Mouse (Mus musculus) cortical plate, adult 2 months (tissue): ENCODE data around the gene Dscam. TPM values are rescaled to one million over a fixed set of nuclear protein-coding genes. Genes with fewer than 3 reads are reported as not detected.

ENCODE experiments used
- H3K27ac ChIP-seq: fragments of 200-500 bp; 2 replicates; pipeline ENCODE4 v1.5.1; 2012; ENCODE audit warnings: low read length, control low read depth, inconsistent platforms; ENCODE audit not compliant: insufficient read depth
- H3K4me1 ChIP-seq: fragments of 200-500 bp; 2 replicates; pipeline ENCODE4 v1.6.1; 2011; ENCODE audit warnings: low read length; ENCODE audit not compliant: control insufficient read depth, insufficient read depth
- H3K4me3 ChIP-seq: fragments of 200-500 bp; 2 replicates; pipeline ENCODE4 v1.5.1; 2011; ENCODE audit warnings: mild to moderate bottlenecking, low read length, control low read depth; ENCODE audit not compliant: insufficient read depth
- CTCF ChIP-seq: fragments of 200-500 bp; IDR thresholded peaks from 2 replicates; pipeline ENCODE4 v1.5.1; 2011; ENCODE audit warnings: mild to moderate bottlenecking, control low read depth, low read length; ENCODE audit not compliant: insufficient read depth; ENCODE audit errors: extremely low read depth
- POLR2A ChIP-seq: fragments of 200-500 bp; IDR thresholded peaks from 2 replicates; pipeline ENCODE4 v1.6.1; 2011; ENCODE audit warnings: mild to moderate bottlenecking, low read length, control low read depth; ENCODE audit not compliant: insufficient read depth; ENCODE audit errors: extremely low read depth
- polyA plus RNA-seq: library from polyadenylated mRNA; depleted of rRNA; stranded (reverse); fragments of >200 nt; gene quantifications from 2 replicates; pipeline ENCODE4 v1.2.3, GENCODE M21; 2012

The Dscam gene
- polyA plus RNA-seq, 1 experiment = 20.4 TPM

- H3K4me3 ChIP-seq = no peak overlapping the region
- TF ChIP-seq CTCF = no peak
- no peak for TF ChIP-seq POLR2A
Observed at GRCm38 (mm10) chr16:96932211-96932610, 238.3 kb downstream of the Dscam start.

GRCm38 (mm10) chr16:96931771-96932170 lies 238.8 kb downstream of the Dscam start:
- Histone ChIP-seq H3K4me1 (peaks cover 4% of the 10 kb centered on the region; the same call in 1 of the 2 replicates), H3K4me3 (no peak overlapping the region), H3K27ac (no peak overlapping the region)
- TF ChIP-seq CTCF = no peak
- TF ChIP-seq POLR2A = no peak

More at GRCm38 (mm10) chr16:96932211-96932610, 238.3 kb downstream of the Dscam start:
- H3K27ac ChIP-seq = no peak overlapping the region
- peaks cover 2% of the 10 kb centered on the region; the same call in 1 of the 2 replicates for H3K4me1 ChIP-seq

GRCm38 (mm10) chr16:96928011-96928410 lies 242.5 kb downstream of the Dscam start:
- Histone ChIP-seq H3K4me1 (0 out of 2 replicates have a peak, but pooled peaks cover 2% of the 10 kb centered on the region), H3K4me3 (no peak overlapping the region), H3K27ac (no peak overlapping the region)
- TF ChIP-seq CTCF = no peak
- no peak for TF ChIP-seq POLR2A

- H3K27ac ChIP-seq = no peak overlapping the region
- H3K4me1 ChIP-seq = 0 out of 2 replicates have a peak, but pooled peaks cover 2% of the 10 kb centered on the region
- no peak overlapping the region for H3K4me3 ChIP-seq
- no peak for TF ChIP-seq POLR2A
- no peak for TF ChIP-seq CTCF
Observed at GRCm38 (mm10) chr16:96927408-96927807, 243.1 kb downstream of the Dscam start.

- Histone ChIP-seq H3K27ac (no peak overlapping the region), H3K4me1 (0 out of 2 replicates have a peak, but pooled peaks cover 2% of the 10 kb centered on the region), H3K4me3 (no peak overlapping the region)
- no peak for TF ChIP-seq POLR2A
- TF ChIP-seq CTCF = no peak
Observed at GRCm38 (mm10) chr16:96926977-96927376, 243.6 kb downstream of the Dscam start.

- no peak for TF ChIP-seq CTCF
- TF ChIP-seq POLR2A = no peak
- no peak overlapping the region for H3K27ac ChIP-seq
- H3K4me3 ChIP-seq = no peak overlapping the region
- H3K4me1 ChIP-seq = peaks cover 2% of the 10 kb centered on the region; the same call in 1 of the 2 replicates
Observed at GRCm38 (mm10) chr16:96923941-96924340, 246.6 kb downstream of the Dscam start.

GRCm38 (mm10) chr16:96914495-96914894 lies 256.1 kb downstream of the Dscam start:
- H3K4me1 ChIP-seq = peaks cover 7% of the 10 kb centered on the region
- TF ChIP-seq POLR2A = no peak
- TF ChIP-seq CTCF = no peak
- no peak overlapping the region for H3K4me3 ChIP-seq
- peak overlapping the region; percentile 85; the same call in 1 of the 2 replicates for H3K27ac ChIP-seq

- TF ChIP-seq CTCF (no peak), POLR2A (no peak)
- Histone ChIP-seq H3K4me3 (no peak overlapping the region), H3K4me1 (peaks cover 5% of the 10 kb centered on the region), H3K27ac (no peak overlapping the region)
Observed at GRCm38 (mm10) chr16:96912836-96913235, 257.7 kb downstream of the Dscam start.

- TF ChIP-seq POLR2A (no peak), CTCF (no peak)
- no peak overlapping the region for H3K27ac ChIP-seq
- peaks cover 5% of the 10 kb centered on the region for H3K4me1 ChIP-seq
- no peak overlapping the region for H3K4me3 ChIP-seq
Observed at GRCm38 (mm10) chr16:96912103-96912502, 258.4 kb downstream of the Dscam start.

- TF ChIP-seq POLR2A = no peak
- no peak for TF ChIP-seq CTCF
- Histone ChIP-seq H3K27ac (no peak overlapping the region), H3K4me3 (no peak overlapping the region), H3K4me1 (peaks cover 6% of the 10 kb centered on the region)
Observed at GRCm38 (mm10) chr16:96910405-96911164, 260.0 kb downstream of the Dscam start.
